8 mouse cellular contexts compared by ENCODE assay signal in genomic region chr4:140004170-140004569, GRCm38 (mm10). TPM values are rescaled to one million over a fixed set of nuclear protein-coding genes. Genes with fewer than 3 reads are reported as not detected.
DNase-seq lines count a peak whose midpoint lies in the region; ATAC-seq lines count a peak whose summit lies in the region.

No protein-coding gene starts in this region.

- H3K4me1 ChIP-seq in embryonic facial prominence, embryonic 13.5 days = peaks cover 12% of the 10 kb centered on the region
- H3K4me1 ChIP-seq in intestine, embryonic 16.5 days (ENCODE audit: control insufficient read depth, insufficient read depth, low read length) = peaks cover 11% of the 10 kb centered on the region
- peaks cover 14% of the 10 kb centered on the region for H3K4me1 ChIP-seq in limb, embryonic 12.5 days (replicated peaks)
- no peaks in the 10 kb centered on the region for H3K4me1 ChIP-seq in neural tube, embryonic 11.5 days (ENCODE audit: control insufficient read depth, insufficient read depth, low read length)

- no peak overlapping the region for H3K9ac ChIP-seq in embryonic facial prominence, embryonic 13.5 days
- H3K9ac ChIP-seq in intestine, embryonic 16.5 days (ENCODE audit: low read depth, low read length) = peak overlapping the region; percentile 24; the same call in 1 of the 2 replicates
- H3K9ac ChIP-seq in limb, embryonic 12.5 days (replicated peaks) = no peak overlapping the region
- H3K9ac ChIP-seq in neural tube, embryonic 11.5 days (ENCODE audit: low read length) = no peak overlapping the region

- DNase-seq in urinary bladder, postnatal 14 days (ENCODE audit: low spot score) = peak; percentile 72
- no peak for DNase-seq in urinary bladder, adult 2 months (ENCODE audit: low spot score)
- DNase-seq in neural tube, embryonic 11.5 days (ENCODE audit: low spot score) = peak; percentile 64
- no peak for DNase-seq in adrenal gland, postnatal 36 days
- no peak for DNase-seq in thymus, postnatal 10 days (ENCODE audit: low spot score in 2 of 2)

- no peak overlapping the region for H3K27ac ChIP-seq in embryonic facial prominence, embryonic 13.5 days
- H3K27ac ChIP-seq in intestine, embryonic 16.5 days (ENCODE audit: low read length) = no peak overlapping the region
- no peak overlapping the region for H3K27ac ChIP-seq in limb, embryonic 12.5 days
- no peak overlapping the region for H3K27ac ChIP-seq in neural tube, embryonic 11.5 days (ENCODE audit: low read depth, low read length)

- peak overlapping the region; percentile 50 for H3K4me2 ChIP-seq in embryonic facial prominence, embryonic 13.5 days
- H3K4me2 ChIP-seq in intestine, embryonic 16.5 days (ENCODE audit: low read depth, low read length) = peak overlapping the region; percentile 49
- H3K4me2 ChIP-seq in limb, embryonic 12.5 days = peak overlapping the region; percentile 43
- peak overlapping the region; percentile 42 for H3K4me2 ChIP-seq in neural tube, embryonic 11.5 days (ENCODE audit: low read depth)

- H3K4me3 ChIP-seq in embryonic facial prominence, embryonic 13.5 days = peak overlapping the region; percentile 20; the same call in 1 of the 2 replicates
- peak overlapping the region; percentile 29 for H3K4me3 ChIP-seq in intestine, embryonic 16.5 days (ENCODE audit: low read length)
- H3K4me3 ChIP-seq in limb, embryonic 12.5 days (replicated peaks) = peak overlapping the region; percentile 16
- H3K4me3 ChIP-seq in neural tube, embryonic 11.5 days (ENCODE audit: low read depth, low read length) = peak overlapping the region; percentile 20

- no peaks in the 10 kb centered on the region for H3K9me3 ChIP-seq in embryonic facial prominence, embryonic 13.5 days
- no peaks in the 10 kb centered on the region for H3K9me3 ChIP-seq in intestine, embryonic 16.5 days (ENCODE audit: control insufficient read depth, low read length)
- no peaks in the 10 kb centered on the region for H3K9me3 ChIP-seq in limb, embryonic 12.5 days
- H3K9me3 ChIP-seq in neural tube, embryonic 11.5 days (ENCODE audit: control insufficient read depth, low read length) = no peaks in the 10 kb centered on the region

- H3K27me3 ChIP-seq in embryonic facial prominence, embryonic 13.5 days = peaks cover 70% of the 10 kb centered on the region
- H3K27me3 ChIP-seq in intestine, embryonic 16.5 days (replicated peaks; ENCODE audit: control insufficient read depth, insufficient read depth, low read length) = peaks cover 10% of the 10 kb centered on the region; the same call in 1 of the 2 replicates
- H3K27me3 ChIP-seq in limb, embryonic 12.5 days = peaks cover 75% of the 10 kb centered on the region
- peaks cover 11% of the 10 kb centered on the region; the same call in 1 of the 2 replicates for H3K27me3 ChIP-seq in neural tube, embryonic 11.5 days (ENCODE audit: control insufficient read depth, insufficient read depth, low read length)

- no peak for ATAC-seq in embryonic facial prominence, embryonic 13.5 days (ENCODE audit: insufficient number of reproducible peaks, insufficient read depth, low FRiP score, low TSS enrichment, low read depth)
- ATAC-seq in intestine, embryonic 16.5 days = peak; percentile 88
- no peak for ATAC-seq in limb, embryonic 12.5 days (ENCODE audit: insufficient number of reproducible peaks, insufficient read depth, low FRiP score, low TSS enrichment, low read depth)
- ATAC-seq in neural tube, embryonic 11.5 days (ENCODE audit: insufficient read depth, low FRiP score, low TSS enrichment) = peak; percentile 58; the same call in 1 of the 2 replicates

- 10% methylated on average over 12 of the region's 12 CpGs for WGBS in embryonic facial prominence, embryonic 13.5 days
- WGBS in intestine, embryonic 16.5 days = 16% methylated on average over 12 of the region's 12 CpGs
- WGBS in limb, embryonic 12.5 days = 11% methylated on average over 12 of the region's 12 CpGs
- whole genome bisulfite sequencing in neural tube, embryonic 11.5 days = 11% methylated on average over 12 of the region's 12 CpGs

- H3K36me3 ChIP-seq in embryonic facial prominence, embryonic 13.5 days = no peaks in the 10 kb centered on the region
- no peaks in the 10 kb centered on the region for H3K36me3 ChIP-seq in intestine, embryonic 16.5 days (ENCODE audit: control insufficient read depth, insufficient read depth, low read length)
- H3K36me3 ChIP-seq in limb, embryonic 12.5 days = no peaks in the 10 kb centered on the region
- no peaks in the 10 kb centered on the region for H3K36me3 ChIP-seq in neural tube, embryonic 11.5 days (ENCODE audit: control insufficient read depth, insufficient read depth, low read length)

RNA-seq across cellular contexts. Expression of gene Klhdc7a, which starts 36.3 kb away (rescaled TPM):
- 20.1 and 22.3 TPM in 2 replicates for polyA plus RNA-seq in urinary bladder, adult 2 months (2012; rRNA removed)
- 0.03 and 0.06 TPM in 2 replicates for polyA plus RNA-seq in embryonic facial prominence, embryonic 13.5 days (2015; fragmentation: Nextera tagmentation; extraction: Ambion mirVana)
- polyA plus RNA-seq in intestine, embryonic 16.5 days (2015; fragmentation: Nextera tagmentation; extraction: Ambion mirVana) = 0.22 and 0.27 TPM in 2 replicates
- polyA plus RNA-seq in limb, embryonic 12.5 days (2016; fragmentation: Nextera tagmentation; extraction: Ambion mirVana) = not detected in 2 replicates
- 0.03 TPM in 1 of 2 replicates, not detected in the other for polyA plus RNA-seq in neural tube, embryonic 11.5 days (2014; fragmentation: Nextera tagmentation; extraction: Ambion mirVana)
- total RNA-seq in adrenal gland, postnatal 36 days (2021) = 10 to 100 TPM; 12.5 to 16.8 TPM

Comparison
In these comparisons a context has a peak if more than half of its experiments do, and no peak if none do; other contexts are left out.
1. DNase-seq: peak in urinary bladder, postnatal 14 days (single experiment) and neural tube, embryonic 11.5 days (single experiment); none in urinary bladder, adult 2 months (single experiment), adrenal gland, postnatal 36 days (0 of 2) and thymus, postnatal 10 days (0 of 2).
2. ATAC-seq: peak in intestine, embryonic 16.5 days (single experiment) and neural tube, embryonic 11.5 days (single experiment); none in embryonic facial prominence, embryonic 13.5 days (single experiment) and limb, embryonic 12.5 days (single experiment).
3. RNA of gene Klhdc7a, which starts 36.3 kb away (polyA plus RNA-seq): 20.1 to 22.3 TPM in urinary bladder, adult 2 months; 0.22 to 0.27 TPM in intestine, embryonic 16.5 days, 0.03 to 0.06 TPM in embryonic facial prominence, embryonic 13.5 days, 0.03 TPM in neural tube, embryonic 11.5 days and not detected in limb, embryonic 12.5 days; every median in the first group is over 10 times any median in the second.
4. Peak in every context shown above with its lines, with median percentiles within 50 percentile points of each other: H3K4me2 ChIP-seq and H3K4me3 ChIP-seq.